In the genomic region with DNA sequence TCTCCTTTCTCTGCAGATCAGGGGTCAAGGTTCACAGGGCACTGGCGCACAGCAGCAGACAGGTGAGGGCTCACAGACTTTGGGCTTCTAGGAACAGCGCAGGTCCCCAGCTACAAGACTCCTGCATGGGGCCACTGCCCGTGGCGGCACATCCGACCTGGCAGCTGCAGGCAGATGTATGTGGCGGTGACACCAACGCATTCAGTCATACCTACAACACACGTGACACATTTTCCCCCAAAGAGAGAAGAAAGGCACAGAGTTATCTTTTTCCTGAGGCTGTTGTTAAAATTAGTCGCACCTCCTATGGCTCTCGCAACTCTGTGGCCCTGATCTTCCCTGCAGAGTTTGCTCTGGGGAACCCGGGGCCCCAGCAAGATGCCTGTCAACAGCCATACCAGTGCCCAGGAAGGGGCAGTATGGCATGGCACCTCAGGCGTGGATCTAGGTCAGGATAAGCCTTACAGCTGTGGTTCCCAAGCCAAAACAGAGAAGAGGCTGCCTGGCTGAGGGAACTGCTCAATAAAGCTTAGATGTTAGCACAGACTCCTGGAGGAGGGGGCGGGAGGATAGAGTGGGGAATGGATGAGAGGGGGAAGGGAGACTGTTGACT, we compare ENCODE assay signal across 9 mouse cellular contexts. TPM values are rescaled to one million over a fixed set of nuclear protein-coding genes. Genes with fewer than 3 reads are reported as not detected.
DNase-seq lines count a peak whose midpoint lies in the region; ATAC-seq and TF ChIP-seq lines count a peak whose summit lies in the region.
"Had no signal": no experiment of that assay in that cellular context is flagged by ENCODE, and none has a peak within 500 bp of the region (broad histone marks: within the 10 kb centered on the region; RNA-seq: fewer than 3 reads in every experiment).

No protein-coding gene starts in this region.

- H3K27ac ChIP-seq in heart, embryonic 12.5 days (ENCODE audit: poor library complexity, severe bottlenecking) = 0 out of 2 replicates have a peak overlapping the region, but pooled peaks have one; percentile 15
- H3K27ac ChIP-seq in heart, adult 2 months = no peak overlapping the region; the same call in 1 of the 2 replicates
- H3K27ac ChIP-seq in forebrain, embryonic 12.5 days = peak overlapping the region; percentile 99
- H3K27ac ChIP-seq in midbrain, embryonic 11.5 days (ENCODE audit: low read depth, low read length) = peak overlapping the region; percentile 96
- H3K27ac ChIP-seq in lung, postnatal 0 days (ENCODE audit: low read length) = no peak overlapping the region

- 22% methylated on average over 13 of the region's 13 CpGs for WGBS in heart, embryonic 12.5 days
- WGBS in heart, adult 2 months = 51% methylated on average over 13 of the region's 13 CpGs
- 33% methylated on average over 13 of the region's 13 CpGs for WGBS in forebrain, embryonic 12.5 days
- 30% methylated on average over 13 of the region's 13 CpGs for WGBS in midbrain, embryonic 11.5 days
- WGBS in lung, postnatal 0 days = 31% methylated on average over 13 of the region's 13 CpGs

- no peak for TF ChIP-seq CTCF in heart, adult 2 months (IDR thresholded peaks at IDR 0.05)
- no peak for TF ChIP-seq CTCF in lung, postnatal 0 days (IDR thresholded peaks at IDR 0.05)

- H3K4me1 ChIP-seq in heart, embryonic 12.5 days (replicated peaks) = peaks cover 54% of the 10 kb centered on the region
- peaks cover 5% of the 10 kb centered on the region for H3K4me1 ChIP-seq in heart, adult 2 months (ENCODE audit: control insufficient read depth, insufficient read depth, low read length)
- H3K4me1 ChIP-seq in forebrain, embryonic 12.5 days = peaks cover 83% of the 10 kb centered on the region
- H3K4me1 ChIP-seq in midbrain, embryonic 11.5 days (ENCODE audit: control insufficient read depth, insufficient read depth, low read length) = peaks cover 45% of the 10 kb centered on the region
- H3K4me1 ChIP-seq in lung, postnatal 0 days (ENCODE audit: insufficient read depth, low read depth, low read length) = 0 out of 2 replicates have a peak, but pooled peaks cover 4% of the 10 kb centered on the region

- H3K36me3 ChIP-seq in heart, embryonic 12.5 days = no peaks in the 10 kb centered on the region
- H3K36me3 ChIP-seq in heart, adult 2 months (ENCODE audit: control insufficient read depth, insufficient read depth, low read length) = no peaks in the 10 kb centered on the region
- H3K36me3 ChIP-seq in forebrain, embryonic 12.5 days (replicated peaks) = no peaks in the 10 kb centered on the region
- H3K36me3 ChIP-seq in midbrain, embryonic 11.5 days (ENCODE audit: control insufficient read depth, insufficient read depth, low read length) = no peaks in the 10 kb centered on the region
- no peaks in the 10 kb centered on the region for H3K36me3 ChIP-seq in lung, postnatal 0 days (ENCODE audit: insufficient read depth, low read length)

- no peaks in the 10 kb centered on the region for H3K9me3 ChIP-seq in heart, embryonic 12.5 days (replicated peaks)
- no peaks in the 10 kb centered on the region for H3K9me3 ChIP-seq in forebrain, embryonic 12.5 days
- no peaks in the 10 kb centered on the region for H3K9me3 ChIP-seq in midbrain, embryonic 11.5 days (ENCODE audit: control insufficient read depth, low read length)
- no peaks in the 10 kb centered on the region for H3K9me3 ChIP-seq in lung, postnatal 0 days (ENCODE audit: low read length)

- intact Hi-C loops in heart, adult 2 months (cut with DNase I) = no loop called here

- no peaks in the 10 kb centered on the region for H3K79me2 ChIP-seq in heart, adult 2 months (replicated peaks; ENCODE audit: control insufficient read depth, insufficient read depth, low read length)

- no peak overlapping the region for H3K4me3 ChIP-seq in heart, embryonic 12.5 days
- no peak overlapping the region for H3K4me3 ChIP-seq in heart, adult 2 months
- H3K4me3 ChIP-seq in forebrain, embryonic 12.5 days (replicated peaks) = 0 out of 2 replicates have a peak overlapping the region, but pooled peaks have one; percentile 5
- H3K4me3 ChIP-seq in midbrain, embryonic 11.5 days (ENCODE audit: low read depth, low read length) = no peak overlapping the region
- H3K4me3 ChIP-seq in lung, postnatal 0 days (ENCODE audit: low read depth, low read length) = no peak overlapping the region
- H3K4me3 ChIP-seq: erythroblast, embryonic 14.5 days had no signal

- no peak for ATAC-seq in heart, embryonic 12.5 days (ENCODE audit: insufficient number of reproducible peaks, low FRiP score)
- ATAC-seq in forebrain, embryonic 12.5 days (ENCODE audit: low FRiP score) = no peak; the same call in 1 of the 2 replicates
- no peak for ATAC-seq in midbrain, embryonic 11.5 days (ENCODE audit: low FRiP score)
- no peak for ATAC-seq in megakaryocyte progenitor cell, adult 5-6 weeks (replicated peaks; ENCODE audit: poor library complexity)
- no peak for ATAC-seq in lung, postnatal 0 days

- H3K27me3 ChIP-seq in heart, embryonic 12.5 days (replicated peaks) = no peaks in the 10 kb centered on the region
- no peaks in the 10 kb centered on the region for H3K27me3 ChIP-seq in heart, adult 2 months (ENCODE audit: control insufficient read depth, insufficient read depth, low read length)
- no peaks in the 10 kb centered on the region for H3K27me3 ChIP-seq in forebrain, embryonic 12.5 days
- H3K27me3 ChIP-seq in midbrain, embryonic 11.5 days (ENCODE audit: control insufficient read depth, insufficient read depth, low read length) = no peaks in the 10 kb centered on the region
- no peaks in the 10 kb centered on the region for H3K27me3 ChIP-seq in lung, postnatal 0 days (replicated peaks; ENCODE audit: insufficient read depth, low read length)

- no peak for TF ChIP-seq POLR2A in heart, adult 2 months (IDR thresholded peaks at IDR 0.05; ENCODE audit: insufficient read depth, low read depth, low read length)

- DNase-seq in heart, adult 2 months = no peak
- peak; percentile 47 for DNase-seq in CD4-positive helper T cell, adult 2 months (ENCODE audit: low read depth, low spot score)
- DNase-seq in midbrain, embryonic 11.5 days (ENCODE audit: low spot score, missing footprints) = peak; percentile 91
- DNase-seq in adrenal gland, postnatal 4 days (ENCODE audit: low spot score in 2 of 2) = no peak
- no peak for DNase-seq in lung, postnatal 0 days (ENCODE audit: low spot score)

- peak overlapping the region; percentile 4; the same call in 1 of the 2 replicates for H3K4me2 ChIP-seq in heart, embryonic 12.5 days
- H3K4me2 ChIP-seq in forebrain, embryonic 12.5 days = peak overlapping the region; percentile 51
- H3K4me2 ChIP-seq in midbrain, embryonic 11.5 days = peak overlapping the region; percentile 37; the same call in 1 of the 2 replicates
- H3K4me2 ChIP-seq in lung, postnatal 0 days (replicated peaks; ENCODE audit: low read depth, low read length) = no peak overlapping the region

- H3K9ac ChIP-seq in heart, embryonic 12.5 days = no peak overlapping the region; the same call in 1 of the 2 replicates
- H3K9ac ChIP-seq in heart, adult 2 months (ENCODE audit: low read depth, low read length) = no peak overlapping the region
- peak overlapping the region; percentile 30; the same call in 1 of the 2 replicates for H3K9ac ChIP-seq in forebrain, embryonic 12.5 days
- H3K9ac ChIP-seq in midbrain, embryonic 11.5 days (ENCODE audit: low read length) = peak overlapping the region; percentile 13; the same call in 1 of the 2 replicates
- no peak overlapping the region for H3K9ac ChIP-seq in lung, postnatal 0 days (replicated peaks; ENCODE audit: low read depth)

- TF ChIP-seq EP300 in heart, adult 2 months (IDR thresholded peaks at IDR 0.05; ENCODE audit: insufficient read depth, low read depth, low read length) = no peak
- no peak for TF ChIP-seq EP300 in lung, postnatal 0 days (IDR thresholded peaks at IDR 0.05)

RNA-seq across cellular contexts. Expression of a gene that starts 53.1 kb away (rescaled TPM):
- 1.4 and 2.0 TPM in 2 replicates for polyA plus RNA-seq in heart, embryonic 12.5 days (2016; fragmentation: Nextera tagmentation; extraction: Ambion mirVana)
- total RNA-seq in heart, adult 2 months (2021) = 1 to 10 TPM in 1 of 2 experiments, under 1 TPM in 1; 0.73 to 1.0 TPM
- polyA plus RNA-seq in heart, adult 2 months (2012; rRNA removed) = 0.32 and 0.76 TPM in 2 replicates
- polyA plus RNA-seq in forebrain, embryonic 12.5 days (2016; fragmentation: Nextera tagmentation; extraction: Ambion mirVana) = 0.47 and 0.67 TPM in 2 replicates
- 0.21 and 0.74 TPM in 2 replicates for polyA plus RNA-seq in midbrain, embryonic 11.5 days (2014; fragmentation: Nextera tagmentation; extraction: Ambion mirVana)
- 1 to 10 TPM; 6.7 to 7.3 TPM for total RNA-seq in adrenal gland, postnatal 4 days (2021)
- 1.3 TPM in 1 of 2 replicates, not detected in the other for total RNA-seq in megakaryocyte progenitor cell, adult 5-6 weeks (2015)
- not detected in 2 replicates for total RNA-seq in megakaryocyte progenitor cell, adult 5-6 weeks (2017)
- 1.9 and 2.3 TPM in 2 replicates for polyA plus RNA-seq in lung, postnatal 0 days (2015; fragmentation: Nextera tagmentation; extraction: Ambion mirVana)
- polyA plus RNA-seq: erythroblast, embryonic 14.5 days had no signal

Comparison
In these comparisons a context has a peak if more than half of its experiments do, and no peak if none do; other contexts are left out.
1. H3K27ac ChIP-seq: peak in heart, embryonic 12.5 days (single experiment), forebrain, embryonic 12.5 days (single experiment) and midbrain, embryonic 11.5 days (single experiment); none in heart, adult 2 months (single experiment) and lung, postnatal 0 days (single experiment).
2. H3K9ac ChIP-seq: peak in forebrain, embryonic 12.5 days (single experiment) and midbrain, embryonic 11.5 days (single experiment); none in heart, embryonic 12.5 days (single experiment), heart, adult 2 months (single experiment) and lung, postnatal 0 days (single experiment).
3. DNase-seq: peak in CD4-positive helper T cell, adult 2 months (single experiment) and midbrain, embryonic 11.5 days (single experiment); none in heart, adult 2 months (0 of 2), adrenal gland, postnatal 4 days (0 of 2) and lung, postnatal 0 days (single experiment).